Mouse (Mus musculus) activated CD4-positive, CD25-positive, alpha-beta regulatory T cell, adult 4 months (primary cell): Measurements from ENCODE around the gene Prmt9. TPM values are rescaled to one million over a fixed set of nuclear protein-coding genes. Genes with fewer than 3 reads are reported as not detected.

Experiments
- ATAC-seq: one replicate; pipeline ENCODE4 v1.8.0; 2017
- polyA plus RNA-seq, 2 experiments: library from polyadenylated mRNA; unstranded; fragments of 100-300 nt; shearing (Covaris generic); gene quantifications; one replicate each; pipeline ENCODE4 v1.2.1; 2017

The Prmt9 gene
- polyA plus RNA-seq, 2 experiments from 2014 or later, result 11.5 to 15.7 TPM

DNA sequence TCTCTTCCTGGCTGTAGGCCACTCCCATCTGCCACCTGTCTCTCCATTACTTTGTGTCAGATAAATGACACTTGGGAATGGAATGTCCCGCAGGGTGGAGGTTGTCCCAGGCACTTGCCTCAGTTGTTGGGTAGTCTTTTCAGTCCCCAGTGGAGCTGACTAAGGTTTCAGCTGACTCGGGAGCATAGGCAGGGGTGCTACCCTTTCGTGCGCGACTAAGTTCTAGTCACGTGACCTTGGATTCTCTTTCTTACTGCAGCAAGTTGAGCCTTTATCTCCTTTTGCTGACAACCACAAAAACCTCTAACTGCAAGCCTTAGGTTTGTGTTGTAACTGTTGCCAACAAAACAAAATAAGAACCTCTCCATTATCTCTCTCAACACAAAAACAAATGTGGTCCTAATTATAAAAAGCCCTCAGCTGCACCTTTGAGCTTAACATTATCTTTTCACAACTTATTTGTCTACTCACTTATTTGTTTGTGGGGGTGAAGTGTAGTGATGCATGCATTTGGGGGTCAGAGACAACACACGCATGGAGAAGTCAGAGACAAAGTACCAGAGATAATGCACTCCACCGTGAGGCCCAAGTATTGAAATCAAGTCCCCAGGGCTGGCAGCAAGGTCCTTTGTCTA is 14.7 kb upstream of the Prmt9 start:
- ATAC-seq, result peak; percentile 44

DNA sequence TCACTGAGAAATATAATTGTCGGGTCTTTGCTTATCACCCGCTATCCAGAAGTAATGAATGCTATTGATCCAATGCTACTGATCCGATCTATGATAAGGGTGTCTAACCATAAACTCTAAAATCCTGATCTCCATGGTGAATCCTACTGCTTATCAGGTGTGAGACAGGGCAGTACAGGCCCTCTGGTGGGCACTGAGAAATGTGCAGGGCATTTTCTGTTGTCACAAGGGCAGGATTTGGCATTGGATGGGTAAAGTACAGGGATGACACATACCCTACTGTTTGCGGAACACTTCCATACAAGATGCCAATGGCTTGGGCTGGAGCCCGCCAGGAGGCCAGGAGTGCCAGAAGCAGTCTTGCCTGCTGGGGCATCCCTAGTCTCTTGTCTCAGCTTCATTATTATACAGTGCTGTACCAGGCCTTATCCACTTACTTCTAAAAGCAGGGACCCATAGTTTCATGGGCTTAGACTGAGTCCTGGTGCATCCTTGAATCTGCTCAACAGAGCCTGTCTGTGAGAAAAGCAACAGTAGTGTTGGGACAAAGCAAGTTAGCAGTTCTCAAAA is 14.1 kb upstream of the Prmt9 start:
- peak; percentile 85 for ATAC-seq

DNA sequence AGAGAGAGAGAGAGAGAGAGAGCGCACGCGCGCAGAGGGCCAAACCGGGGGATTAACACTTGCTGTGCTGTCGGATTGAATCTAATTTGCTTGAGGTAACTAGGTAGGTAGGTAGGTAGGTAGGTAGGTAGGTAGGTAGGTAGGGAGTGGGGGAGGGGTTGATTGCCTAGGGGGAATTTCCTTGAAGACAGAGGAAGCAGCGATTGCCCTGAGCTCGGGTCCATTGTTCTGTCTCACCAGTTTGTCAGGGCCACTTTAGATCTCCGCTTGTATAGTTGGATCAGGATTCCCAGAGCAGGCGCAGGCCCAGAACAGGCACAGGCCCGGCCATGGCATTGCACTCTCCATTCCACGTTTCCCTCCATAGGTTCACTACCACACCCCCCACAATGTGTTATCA is 12.4 kb upstream of the Prmt9 start:
- ATAC-seq, result no peak

DNA sequence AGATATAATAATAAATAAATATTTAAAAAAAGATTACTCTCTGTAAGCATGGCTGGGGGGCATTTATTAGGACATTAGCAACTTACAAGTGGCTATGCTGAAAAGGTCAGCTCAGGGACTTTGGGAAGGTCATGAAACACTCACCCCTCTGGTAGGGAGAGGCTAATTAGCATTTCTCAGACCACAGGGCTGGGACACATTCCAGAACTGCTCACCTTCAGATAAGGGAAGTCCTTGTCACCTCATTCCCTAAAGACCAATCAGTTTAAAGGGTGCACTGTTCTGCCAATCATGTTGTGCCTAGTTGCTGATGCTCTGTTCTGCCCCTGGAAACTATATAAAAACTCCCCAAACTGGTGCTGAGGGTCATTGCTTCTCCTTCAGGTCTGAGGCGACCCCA is 10.9 kb upstream of the Prmt9 start:
- no peak for ATAC-seq

DNA sequence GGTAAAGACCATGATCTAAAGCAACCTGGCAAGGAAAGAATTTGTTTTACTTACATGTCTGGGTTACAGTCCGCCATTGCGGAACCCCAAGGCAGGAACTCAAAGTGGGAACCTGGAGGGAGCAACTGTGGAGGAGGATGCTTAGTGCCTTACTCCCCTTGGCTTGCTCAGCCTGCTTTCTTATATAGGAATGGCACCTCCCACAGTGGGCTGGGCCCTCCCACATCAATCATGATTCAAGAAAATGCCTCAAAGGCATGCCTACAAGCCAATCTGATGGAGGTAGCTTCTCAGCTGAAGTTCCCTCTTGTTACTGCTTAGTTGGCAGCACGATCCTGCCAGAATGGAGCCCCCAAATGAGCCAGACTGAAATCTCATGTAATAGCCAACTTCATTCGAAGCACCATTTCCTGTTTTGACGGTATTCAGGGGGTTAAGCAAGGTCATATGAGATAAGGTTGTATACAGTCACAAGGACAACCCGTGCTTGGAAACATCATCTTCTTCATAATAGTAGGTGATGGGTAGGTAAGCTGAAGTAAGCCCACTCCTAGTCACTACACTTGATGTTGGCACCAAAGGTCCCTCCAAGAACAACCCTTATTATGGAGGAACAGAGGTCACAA is 5.9 kb upstream of the Prmt9 start:
- peak; percentile 62 for ATAC-seq

DNA sequence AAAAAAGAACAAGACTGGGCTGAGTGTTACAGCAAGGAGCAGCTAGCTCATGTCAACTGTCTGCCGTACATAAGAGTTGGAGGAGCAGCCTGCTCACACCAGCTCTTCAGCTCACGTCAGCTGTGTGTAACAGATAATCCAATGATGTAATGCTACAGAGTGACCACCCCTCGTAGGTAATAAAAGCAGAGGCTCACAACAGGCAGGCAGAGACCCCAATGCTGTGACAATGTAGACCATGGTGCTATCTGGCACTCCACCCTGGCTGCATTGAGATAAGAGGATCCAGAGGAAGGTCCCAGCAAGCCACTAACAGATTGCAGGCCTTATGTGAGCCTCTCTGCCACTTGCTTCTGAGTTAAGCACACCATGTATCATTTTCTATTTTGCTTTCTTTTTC is 4.8 kb upstream of the Prmt9 start:
- no peak for ATAC-seq

DNA sequence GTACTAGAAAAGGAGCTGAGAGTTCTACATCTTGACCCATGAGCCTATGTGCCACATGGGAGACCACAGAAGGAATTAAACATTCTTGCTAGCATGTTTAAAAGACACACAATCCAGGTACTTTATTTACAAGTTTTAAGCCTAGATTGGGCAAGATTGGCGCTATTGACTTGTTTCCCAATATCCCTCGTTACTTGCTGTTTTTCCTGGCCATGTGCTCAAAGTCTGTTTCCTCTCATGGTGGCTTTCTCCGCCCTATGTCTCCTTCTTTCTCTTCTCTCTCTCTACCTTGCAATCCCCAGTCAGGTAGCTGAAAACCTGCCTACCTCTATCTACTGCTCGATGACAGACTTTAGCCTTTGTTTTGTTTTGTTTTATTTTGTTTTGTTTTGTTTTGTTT is 3.6 kb upstream of the Prmt9 start:
- no peak for ATAC-seq

DNA sequence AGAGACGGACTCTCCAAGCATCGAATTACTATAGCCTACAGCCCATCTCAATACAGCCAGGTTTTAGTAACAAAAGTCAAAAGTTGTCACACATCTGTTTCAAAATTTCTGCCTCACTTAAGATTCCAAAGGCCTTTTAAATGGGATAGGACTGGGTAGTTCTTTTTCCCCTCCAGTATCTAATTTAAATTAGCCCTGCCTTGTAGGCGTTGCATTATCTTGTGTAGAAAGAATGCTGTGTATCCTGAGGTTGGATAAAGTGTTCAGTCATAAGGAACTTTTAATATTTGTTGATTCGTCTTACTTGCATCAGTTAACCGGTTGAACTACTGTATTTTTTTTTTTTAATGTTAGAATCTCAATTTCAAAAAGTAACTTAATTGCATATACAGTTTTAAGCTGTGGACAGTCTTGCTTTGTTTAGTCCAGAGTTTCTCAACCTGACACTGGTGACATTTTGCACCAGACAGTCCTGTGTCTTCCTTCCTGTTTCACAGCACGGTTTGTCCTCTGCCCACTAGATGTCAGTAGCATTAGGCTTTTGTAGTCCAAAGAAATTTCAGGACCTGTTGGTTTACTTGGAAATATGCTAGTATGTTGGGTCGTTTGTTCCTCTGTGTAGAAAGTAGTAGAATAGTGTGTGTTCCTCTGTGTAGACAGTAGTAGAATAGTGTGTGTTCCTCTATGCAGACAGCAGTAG is 834 bp downstream of the Prmt9 start:
- peak; percentile 55 for ATAC-seq

DNA sequence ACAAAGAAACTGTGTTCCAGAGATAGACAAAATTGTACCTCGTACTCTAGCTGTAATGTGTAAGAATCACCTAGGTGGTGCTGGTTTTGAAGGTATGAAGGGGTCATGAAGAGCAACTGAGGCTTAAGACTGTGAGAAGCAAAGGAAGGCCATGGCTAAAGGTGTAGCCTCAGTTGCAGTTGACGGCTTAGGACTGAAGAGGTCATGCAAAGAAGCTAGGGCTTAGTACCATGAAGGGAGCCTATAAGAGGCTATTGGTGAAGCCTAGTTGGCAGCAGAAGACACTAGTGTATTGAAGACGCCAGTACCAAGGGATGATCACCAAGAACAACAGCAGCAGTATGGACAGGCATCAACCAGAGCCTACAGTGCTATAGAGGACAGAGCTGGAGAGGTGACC is 3.3 kb downstream of the Prmt9 start:
- no peak for ATAC-seq

DNA sequence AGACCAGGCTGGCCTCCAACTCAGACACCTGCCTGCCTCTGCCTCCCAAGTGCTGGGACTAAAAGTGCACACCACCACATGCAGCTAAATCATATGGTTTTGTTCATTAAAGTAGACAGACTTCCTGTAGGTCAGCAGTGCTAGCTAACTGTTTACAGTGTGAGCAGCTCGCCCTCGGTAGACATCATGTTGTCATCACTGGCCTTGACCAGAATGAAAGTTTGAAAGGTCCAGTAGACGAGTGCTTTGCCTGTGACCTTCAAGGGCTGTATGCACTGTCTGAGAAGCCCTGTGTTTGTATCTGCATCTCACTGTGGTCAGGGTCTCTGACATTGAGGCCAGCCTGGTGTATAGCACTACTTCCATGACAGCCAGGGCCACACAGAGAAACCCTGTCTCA is 12.2 kb downstream of the Prmt9 start:
- no peak for ATAC-seq

DNA sequence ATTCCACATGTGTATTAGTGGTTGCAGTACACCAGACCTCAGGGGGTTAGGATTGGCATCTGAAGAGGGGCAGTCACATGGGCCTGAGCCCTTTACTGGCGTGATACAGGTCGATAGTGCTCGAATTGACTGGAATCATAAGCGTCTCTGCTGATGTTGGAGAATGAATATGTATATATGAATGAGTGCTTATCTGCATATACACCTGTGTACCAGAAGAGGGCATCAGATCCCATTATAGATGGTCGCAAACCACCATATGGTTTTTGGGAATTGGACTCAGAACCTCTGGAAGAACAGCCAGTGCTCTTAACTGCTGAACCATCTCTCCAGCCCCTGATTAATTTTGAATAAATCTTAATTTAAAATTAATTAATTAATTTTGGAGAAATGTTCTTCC is 25.0 kb downstream of the Prmt9 start:
- no peak for ATAC-seq

DNA sequence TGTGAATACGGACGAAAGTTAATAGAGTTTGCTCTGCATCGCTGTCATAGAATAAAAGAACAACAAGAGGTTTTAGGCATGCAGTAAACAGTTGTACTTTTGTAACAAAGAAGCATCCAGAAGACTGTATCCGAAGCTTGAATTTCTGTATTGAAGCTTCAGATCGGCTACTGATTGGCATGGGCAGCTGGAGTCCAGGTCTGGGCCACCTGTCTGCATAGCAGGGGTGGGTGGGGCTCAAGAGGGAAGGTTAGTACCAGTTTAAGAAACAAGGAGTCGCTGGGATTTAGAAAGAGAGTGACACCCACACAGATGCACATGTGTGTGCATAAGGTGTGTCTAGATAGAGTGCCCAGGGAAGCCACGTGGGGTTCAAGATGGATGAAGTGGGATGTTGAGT is 28.5 kb downstream of the Prmt9 start:
- ATAC-seq, result no peak

DNA sequence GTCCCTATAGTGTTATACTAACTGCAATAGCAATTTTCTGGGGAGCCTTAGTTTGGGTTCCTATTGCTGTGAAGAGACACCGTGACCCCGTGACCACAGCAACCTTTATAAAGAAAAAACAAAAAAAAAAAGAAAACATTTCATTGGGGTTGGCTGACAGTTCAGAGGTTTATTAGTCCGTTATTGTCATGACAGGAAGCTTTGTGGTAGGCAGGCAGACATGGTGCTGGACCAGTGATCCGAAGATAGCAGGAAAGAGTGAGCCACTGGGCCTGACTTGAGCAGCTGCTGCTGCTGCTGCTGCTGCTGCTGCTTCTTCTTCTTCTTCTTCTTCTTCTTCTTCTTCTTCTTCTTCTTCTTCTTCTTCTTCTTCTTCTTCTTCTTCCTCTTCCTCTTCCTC is 35.0 kb downstream of the Prmt9 start:
- ATAC-seq, result peak; percentile 49

DNA sequence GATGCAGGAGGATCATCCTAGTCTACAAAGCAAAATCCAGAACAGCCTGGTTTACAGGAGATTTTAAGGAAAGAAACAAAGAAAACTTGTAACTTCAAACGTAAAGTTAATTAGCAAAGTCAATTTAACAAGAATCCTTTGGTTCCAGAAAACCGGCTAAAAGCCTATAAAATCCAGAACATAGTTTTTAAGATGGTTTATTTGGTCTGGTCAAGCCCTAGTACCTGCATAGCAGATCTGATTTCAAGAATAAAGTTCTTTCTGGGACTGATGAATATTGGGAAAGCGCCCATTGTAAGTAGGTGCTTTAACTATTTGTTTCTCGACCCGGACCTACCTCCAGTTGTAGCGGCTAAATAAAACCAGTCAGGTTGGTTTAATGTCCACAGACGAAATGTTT is 60.4 kb downstream of the Prmt9 start:
- ATAC-seq, result no peak

DNA sequence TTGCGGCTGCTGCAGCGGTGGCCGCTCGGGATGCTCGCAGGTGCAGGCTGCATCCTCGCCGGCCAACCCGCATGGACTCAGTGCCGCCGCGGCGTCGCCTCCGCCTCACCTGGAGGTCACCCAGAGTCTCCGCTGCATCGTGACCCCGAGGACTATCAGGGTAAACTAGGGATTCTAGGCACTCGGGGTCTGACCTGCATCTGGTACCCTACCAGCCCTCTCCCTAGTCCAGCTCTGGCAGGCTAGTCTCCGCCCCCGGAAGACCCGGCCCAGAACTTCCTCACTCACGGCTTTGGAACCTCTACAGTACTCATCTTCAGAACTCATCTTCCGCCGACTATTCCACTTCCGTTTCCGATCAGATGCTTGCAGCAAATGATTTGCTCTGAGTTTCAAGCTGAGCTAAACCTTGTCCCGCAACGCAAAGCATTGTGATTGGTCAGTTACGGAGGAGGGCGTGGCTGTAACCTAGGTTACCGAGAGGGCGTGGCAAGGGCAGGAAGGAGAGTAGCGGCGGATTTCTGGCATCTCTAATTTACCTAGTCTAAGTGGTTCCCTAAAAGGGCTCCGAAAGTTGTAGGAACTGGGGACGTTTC is 61.3 kb downstream of the Prmt9 start, which contains the start of gene Tmem184c:
Gene Tmem184c (minus strand): TSS at position 325 of the 596 bp plus-strand sequence.
- ATAC-seq, result peak; percentile 98

DNA sequence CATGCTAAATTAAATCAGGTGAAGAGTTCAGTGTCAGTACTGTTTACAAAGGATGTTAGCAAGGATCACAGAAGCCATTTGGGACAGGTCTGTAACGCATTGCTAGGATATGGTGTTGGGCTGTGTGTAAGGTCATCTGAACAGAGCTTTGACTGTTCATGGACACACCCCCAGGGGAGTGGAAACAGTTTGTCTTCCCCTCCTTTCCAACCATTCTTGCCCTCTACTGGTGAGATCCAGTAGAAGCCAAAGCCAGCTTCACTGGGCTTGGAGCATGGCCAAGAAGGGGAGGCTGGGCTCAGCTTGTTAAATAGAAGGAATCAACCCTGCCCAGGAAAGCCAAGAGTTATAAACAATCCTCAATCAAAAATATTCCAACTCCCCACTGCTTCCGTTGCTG is 68.7 kb downstream of the Prmt9 start:
- peak; percentile 46 for ATAC-seq

DNA sequence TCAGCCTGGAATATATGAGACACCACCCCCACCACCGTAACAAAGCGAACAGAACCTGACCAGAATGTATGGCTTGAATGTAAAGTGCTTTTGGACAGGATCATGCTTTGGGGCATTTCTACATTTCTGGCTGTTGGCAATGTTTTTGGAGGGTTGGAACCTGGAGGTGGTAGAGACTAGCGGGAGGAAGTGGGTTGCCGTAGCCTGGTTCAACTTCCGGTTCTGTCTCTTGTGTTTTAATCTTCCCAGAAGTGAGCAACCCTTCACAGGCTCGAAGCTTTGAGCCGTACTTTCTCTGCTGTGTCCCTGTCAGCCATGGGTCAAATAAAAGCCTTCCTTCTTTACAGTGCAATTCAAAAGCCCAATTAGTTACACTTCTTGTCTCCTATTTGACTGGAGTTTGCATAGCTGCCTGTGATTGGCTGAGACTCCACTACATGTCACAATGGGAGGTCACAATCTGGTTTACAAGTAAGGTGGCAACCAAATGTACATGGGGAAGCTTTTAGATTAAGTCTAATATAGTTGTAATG is 74.5 kb downstream of the Prmt9 start:
- ATAC-seq, result peak; percentile 77

DNA sequence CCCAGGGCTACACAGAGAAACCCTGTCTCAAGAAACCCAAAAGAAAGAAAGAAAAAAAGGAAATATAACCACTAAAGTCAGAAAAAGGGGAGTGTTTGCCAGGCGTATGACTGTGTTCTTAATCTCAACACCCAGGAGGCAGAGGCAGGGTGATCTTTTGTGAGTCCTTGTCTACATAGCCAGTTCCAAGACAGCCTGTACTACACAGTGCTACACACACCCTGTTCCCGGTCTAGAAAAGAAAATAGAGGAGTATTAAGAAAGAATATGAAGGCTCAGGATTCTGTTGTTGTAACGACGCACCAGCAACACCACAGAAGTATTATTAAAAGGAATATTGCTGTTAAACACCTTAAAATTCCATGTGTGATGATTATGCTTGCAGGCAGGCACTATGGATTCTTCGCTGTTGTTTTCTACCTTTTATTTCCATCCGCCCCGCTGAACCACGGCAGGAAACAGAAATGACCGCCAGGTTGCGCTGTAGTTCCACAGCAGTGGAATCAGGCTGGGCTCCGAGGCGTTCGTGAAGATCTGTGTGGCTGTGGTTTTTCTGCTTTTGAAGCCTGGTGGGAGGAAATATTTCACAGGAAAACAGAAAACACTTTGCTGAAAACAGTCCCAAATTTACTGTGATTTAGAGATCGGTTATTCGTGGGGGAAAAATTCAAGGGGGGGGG is 80.8 kb downstream of the Prmt9 start:
- ATAC-seq, result peak; percentile 94

DNA sequence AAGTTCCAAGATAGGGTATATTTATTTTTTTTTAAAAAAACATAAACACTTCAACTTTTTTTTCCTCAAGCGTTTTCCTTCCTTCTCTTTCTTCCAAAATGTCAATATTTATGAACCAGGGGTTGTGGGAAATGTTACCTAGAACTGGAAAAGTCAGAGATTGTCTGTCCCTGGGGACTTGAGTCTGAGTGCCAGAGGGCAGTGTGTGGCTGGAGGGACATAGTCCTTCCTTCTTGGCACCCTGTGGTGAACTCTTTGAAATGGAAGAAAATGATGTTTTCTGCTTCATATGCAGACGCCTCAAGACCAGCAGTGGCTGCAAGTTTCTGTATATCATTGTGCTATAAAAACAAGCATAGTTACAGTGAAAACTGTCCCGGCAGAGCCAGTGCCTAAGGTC is 81.5 kb downstream of the Prmt9 start:
- no peak for ATAC-seq
